Mouse (Mus musculus) adrenal gland (tissue): ENCODE measurements around the gene Hspa5.
"Not testable (repeated sequence)": the region's sequence is repeated elsewhere in the genome, so short reads cannot be mapped to it uniquely, and the experiment has no call there.

Experiments used
- intact Hi-C: fragments of 180-260 bp; cut with DNase I; formaldehyde crosslinking; loops from one replicate; pipeline ENCODE4 v1.15.1; 2025
- long read RNA-seq, 2 experiments: library from polyadenylated mRNA; unstranded; transcript quantifications; one replicate each; pipeline ENCODE4 v2.0.0; 2020; ENCODE audit warnings: borderline replicate concordance in 1 of 2; ENCODE audit not compliant: insufficient replicate concordance in 1 of 2

The Hspa5 gene
- long read RNA-seq, experiment 1, transcript Hspa5-202 (8 exons, 2,613 nt), result minor isoform, 106 of 833 reads
- long read RNA-seq, experiment 1, transcript Hspa5-201 (9 exons, 3,672 nt), result major isoform, 653 of 833 reads
- long read RNA-seq, experiment 1, partial matches to known transcripts, result 66 of 833 reads
- long read RNA-seq, experiment 1, other reads (novel, unspliced or antisense), result 5 of 833 reads
- long read RNA-seq, experiment 2, transcript Hspa5-201 (9 exons, 3,672 nt), result major isoform, 711 of 1,073 reads
- long read RNA-seq, experiment 2, transcript Hspa5-202 (8 exons, 2,613 nt), result minor isoform, 140 of 1,073 reads
- long read RNA-seq, experiment 2, partial matches to known transcripts, result 203 of 1,073 reads
- long read RNA-seq, experiment 2, other reads (novel, unspliced or antisense), result 17 of 1,073 reads

- intact Hi-C loops, result no loop called here
Observed at GRCm38 (mm10) chr2:34771368-34772226, at the start of gene Hspa5. TSS of gene Hspa5 (plus strand) at chr2:34771970.

GRCm38 (mm10) chr2:34725269-34725668, 46.5 kb upstream of the Hspa5 start:
- intact Hi-C loops, result loop anchor here (5.0 kb wide), 1 partner anchor 53 kb away; no protein-coding TSS in a partner anchor

- intact Hi-C loops, result loop anchor here (5.0 kb wide), 1 partner anchor 55 kb away; no protein-coding TSS in a partner anchor
Observed at GRCm38 (mm10) chr2:34727045-34727728, 44.6 kb upstream of the Hspa5 start.

DNA sequence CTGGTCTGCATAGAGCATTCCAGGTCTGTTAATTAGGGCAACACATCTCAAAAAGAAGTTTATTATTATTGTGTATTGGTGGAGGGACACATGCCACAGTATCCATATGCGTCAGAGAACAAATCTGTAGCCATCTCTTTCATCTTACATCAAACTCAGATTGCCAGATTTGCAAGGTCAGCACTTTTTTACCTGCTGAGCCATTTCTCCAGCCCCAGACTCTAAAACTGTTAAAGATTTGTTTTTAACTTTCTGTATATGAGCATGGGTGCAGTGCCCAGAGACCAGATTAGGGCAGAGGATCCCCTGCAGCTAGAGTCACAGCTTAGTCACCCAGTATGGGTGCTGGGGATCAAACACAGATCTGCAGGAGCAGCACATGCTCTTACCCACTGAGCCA, 35.1 kb upstream of the Hspa5 start:
- intact Hi-C loops, result no loop called here

DNA sequence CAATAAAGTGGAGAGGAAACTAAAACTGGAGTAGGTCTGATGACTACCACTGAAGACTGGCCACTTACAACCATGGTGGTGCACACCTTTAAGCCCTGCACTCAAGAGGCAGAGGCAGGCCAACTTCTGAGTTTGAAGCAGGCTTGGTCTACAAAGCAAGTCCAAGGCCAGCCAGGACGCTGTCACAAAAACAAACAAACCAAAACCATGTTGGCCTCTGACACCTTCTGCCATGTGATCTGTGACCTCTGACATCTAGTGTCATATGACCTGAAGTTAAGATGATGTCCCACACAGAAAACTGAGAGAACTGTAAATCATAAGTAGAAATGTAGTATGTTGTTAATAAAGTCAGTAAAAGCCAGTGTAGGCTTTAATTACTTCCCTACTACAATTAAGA, 33.9 kb upstream of the Hspa5 start:
- intact Hi-C loops, result no loop called here

- intact Hi-C loops, result no loop called here
Observed at GRCm38 (mm10) chr2:34739684-34740391, 31.9 kb upstream of the Hspa5 start.

DNA sequence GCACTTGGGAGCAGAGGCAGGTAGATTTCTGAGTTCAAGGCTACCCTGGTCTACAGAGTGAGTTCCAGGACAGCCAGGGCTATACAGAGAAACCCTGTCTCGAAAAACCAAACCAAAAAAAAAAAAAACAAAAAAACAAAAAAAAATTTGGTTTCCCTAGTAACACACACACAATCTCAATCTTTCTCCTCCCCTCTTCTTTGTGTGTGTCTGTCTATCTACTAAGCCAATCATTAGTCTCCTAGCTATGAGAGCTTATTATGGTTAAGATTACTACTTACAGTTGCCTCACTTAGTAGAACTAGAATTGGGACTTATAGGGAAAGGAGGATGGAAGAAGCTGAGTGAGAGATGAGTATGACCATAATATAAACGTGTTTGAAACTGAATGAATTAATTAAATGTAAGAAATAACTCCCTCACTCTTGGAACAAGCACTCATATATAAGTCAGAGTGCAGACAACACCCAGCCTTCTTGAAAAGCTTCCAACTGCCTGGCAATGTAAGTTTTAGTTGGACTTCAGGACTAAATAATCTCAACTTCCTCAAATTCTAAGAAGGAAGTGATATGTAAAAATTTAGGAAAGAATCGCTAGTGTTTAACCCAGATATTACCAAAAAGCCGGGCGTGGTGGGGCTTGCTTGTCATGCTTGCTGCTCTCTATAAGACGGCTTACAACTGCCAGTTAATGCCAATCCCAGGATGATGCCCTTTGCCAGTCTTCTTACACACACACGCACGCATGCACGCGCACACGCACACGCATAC, 30.2 kb upstream of the Hspa5 start:
- intact Hi-C loops, result no loop called here

GRCm38 (mm10) chr2:34742675-34743074, 29.1 kb upstream of the Hspa5 start:
- intact Hi-C loops, result no loop called here

GRCm38 (mm10) chr2:34744476-34744875, 27.3 kb upstream of the Hspa5 start:
- intact Hi-C loops, result no loop called here

DNA sequence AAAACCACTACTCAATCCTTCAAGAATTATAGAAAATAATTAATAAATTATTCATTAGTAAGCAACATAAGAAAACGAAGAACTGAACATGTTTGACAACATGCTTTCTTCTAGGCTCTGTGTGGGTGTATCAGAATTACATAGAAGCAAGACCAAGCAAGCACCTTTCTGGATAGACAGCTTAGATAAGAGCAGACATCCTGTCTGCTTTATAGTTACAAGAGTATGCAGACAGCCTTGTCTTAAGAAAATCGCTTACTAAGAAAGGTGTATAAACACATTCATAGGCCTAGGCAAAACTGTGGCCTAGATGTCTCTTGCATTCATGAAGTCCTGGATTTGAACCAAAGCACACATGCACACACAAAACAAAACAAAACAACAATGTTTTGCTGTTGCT, 26.1 kb upstream of the Hspa5 start:
- intact Hi-C loops, result no loop called here

GRCm38 (mm10) chr2:34748479-34748878, 23.3 kb upstream of the Hspa5 start:
- intact Hi-C loops, result no loop called here

DNA sequence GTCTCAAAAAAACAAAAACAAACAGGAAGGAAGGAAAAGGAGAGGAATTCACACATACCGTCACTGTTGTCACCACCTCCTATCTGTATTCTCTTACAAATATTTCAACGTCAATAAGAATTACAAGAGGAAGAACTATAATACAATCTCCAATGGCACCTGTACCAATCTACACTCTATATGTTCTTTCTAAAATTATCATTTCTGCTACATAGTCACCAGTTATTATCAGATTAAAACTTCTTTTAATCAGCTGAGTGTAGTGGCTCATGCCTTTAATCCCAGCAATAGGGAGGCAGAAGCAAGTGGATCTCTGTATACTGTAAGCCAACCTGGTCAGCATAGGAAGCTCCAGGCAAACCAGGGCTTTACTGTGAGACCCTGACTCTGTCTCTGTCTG, 21.5 kb upstream of the Hspa5 start:
- intact Hi-C loops, result no loop called here

DNA sequence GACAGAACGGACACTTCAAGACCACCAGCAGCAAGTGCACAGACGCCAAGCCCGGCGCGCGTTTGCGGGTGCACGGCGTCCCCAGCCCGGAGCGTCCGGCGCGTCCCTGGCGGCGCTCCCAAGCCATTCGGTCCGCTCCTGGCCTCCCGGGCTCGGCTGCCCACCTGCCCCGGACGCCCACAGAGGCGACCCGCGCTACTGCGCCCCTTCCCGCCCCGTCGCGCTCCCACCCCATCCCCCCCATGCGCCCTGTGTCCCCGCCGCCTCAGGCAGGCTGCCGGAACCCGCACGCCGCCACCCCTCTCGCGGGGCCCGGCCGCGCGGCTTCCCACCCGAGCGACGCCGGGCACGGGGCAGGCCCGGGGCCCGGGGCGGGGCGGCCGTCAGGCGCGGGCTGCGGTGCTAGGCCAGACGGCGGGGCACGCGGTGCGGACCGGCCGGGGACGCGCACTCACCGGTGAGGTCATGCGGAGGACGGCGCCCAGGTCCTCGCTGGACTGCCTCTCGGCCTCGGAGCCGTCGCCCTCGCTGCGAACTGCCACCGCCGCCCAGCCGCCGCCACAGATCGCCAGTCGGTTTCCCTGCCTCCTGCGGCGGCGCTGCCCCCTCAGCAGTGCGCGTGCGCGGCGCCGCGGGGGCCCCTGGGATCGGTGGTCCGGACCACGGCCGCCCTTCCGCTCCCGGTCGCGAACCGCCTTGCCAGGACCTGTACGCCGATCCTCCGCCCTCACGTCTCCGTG, 17.8 kb upstream of the Hspa5 start:
- intact Hi-C loops, result no loop called here

DNA sequence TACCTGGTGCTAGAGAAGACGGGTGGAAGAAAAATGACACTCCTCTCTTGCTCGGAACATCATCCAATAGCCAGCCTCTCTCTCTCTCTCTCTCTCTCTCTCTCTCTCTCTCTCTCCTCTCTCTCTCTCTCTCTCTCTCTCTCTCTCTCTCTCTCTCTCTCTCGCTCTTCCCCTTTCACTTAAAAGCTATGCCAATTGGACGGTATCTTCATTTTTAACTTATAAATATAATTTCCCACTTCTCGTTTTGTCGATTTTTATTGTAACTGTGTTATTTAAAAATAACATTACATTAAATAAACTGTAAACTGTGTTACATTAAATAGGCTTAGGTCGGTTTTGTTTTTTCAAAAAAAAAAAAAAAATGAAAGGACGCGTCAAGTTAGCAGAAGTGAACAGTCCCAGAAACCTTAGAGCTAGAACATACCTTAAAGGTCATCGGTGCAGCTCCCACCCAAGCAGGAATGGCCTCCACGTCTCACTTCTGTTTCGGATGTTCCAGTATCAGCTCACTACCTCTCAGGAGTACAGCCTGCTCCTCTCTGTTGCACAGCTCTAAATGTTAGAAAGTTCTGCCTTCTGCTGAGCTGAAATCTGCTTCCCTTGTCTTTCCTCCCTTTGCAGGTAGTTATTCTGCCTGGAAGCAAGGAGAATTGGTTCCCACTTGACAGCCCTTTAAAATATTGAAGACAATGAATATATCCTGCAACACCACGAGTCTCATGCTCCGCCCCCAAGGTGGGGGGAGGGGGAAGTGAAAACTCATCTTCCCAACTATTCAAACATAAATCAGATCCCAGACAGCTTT, 17.0 kb upstream of the Hspa5 start, which contains the start of gene Gapvd1:
Gene Gapvd1 (minus strand): TSS at position 682 of the 808 bp plus-strand sequence.
- intact Hi-C loops, result no loop called here

DNA sequence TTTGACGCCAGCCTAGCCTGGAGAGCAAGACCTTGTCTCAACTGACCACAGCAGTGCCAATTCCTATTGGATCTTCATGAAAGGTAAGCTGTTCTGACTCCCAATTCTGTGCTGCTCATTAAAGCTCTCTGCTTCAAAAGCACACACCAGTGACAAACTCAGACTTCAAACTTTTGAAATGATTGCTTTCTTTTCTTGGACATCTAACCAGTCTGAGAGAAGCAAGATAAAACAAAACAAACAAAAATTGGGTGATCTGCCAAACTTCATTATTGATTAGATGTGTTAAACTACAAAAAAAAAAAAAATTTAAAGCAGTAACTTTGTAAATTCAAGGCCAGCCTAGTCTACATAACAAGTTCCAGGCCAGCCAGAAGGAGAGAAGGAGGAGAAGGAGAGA, 14.4 kb upstream of the Hspa5 start:
- intact Hi-C loops, result no loop called here

- intact Hi-C loops, result not testable (repeated sequence)
Observed at GRCm38 (mm10) chr2:34761272-34761671, 10.5 kb upstream of the Hspa5 start.

DNA sequence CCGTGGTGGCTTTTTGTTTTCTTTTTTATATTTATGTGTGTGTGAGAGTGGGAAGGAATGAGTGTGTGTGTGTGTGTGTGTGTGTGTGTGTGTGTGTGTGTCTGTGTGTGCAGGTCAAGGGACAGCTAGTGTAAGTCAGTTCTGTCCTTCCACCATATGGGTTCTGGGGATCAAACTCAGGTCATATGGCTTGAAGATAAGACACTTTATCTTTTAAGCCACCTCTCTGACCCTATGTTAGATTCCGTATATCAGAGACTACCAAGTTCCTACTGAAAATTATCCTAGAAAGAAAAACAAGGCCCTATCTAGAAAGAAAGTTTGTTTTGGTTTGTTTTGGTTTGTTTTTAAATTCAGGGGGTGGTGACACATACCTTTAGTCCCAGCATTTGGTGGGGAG, 9.6 kb upstream of the Hspa5 start:
- intact Hi-C loops, result no loop called here

GRCm38 (mm10) chr2:34762872-34763271, 8.9 kb upstream of the Hspa5 start:
- intact Hi-C loops, result no loop called here

DNA sequence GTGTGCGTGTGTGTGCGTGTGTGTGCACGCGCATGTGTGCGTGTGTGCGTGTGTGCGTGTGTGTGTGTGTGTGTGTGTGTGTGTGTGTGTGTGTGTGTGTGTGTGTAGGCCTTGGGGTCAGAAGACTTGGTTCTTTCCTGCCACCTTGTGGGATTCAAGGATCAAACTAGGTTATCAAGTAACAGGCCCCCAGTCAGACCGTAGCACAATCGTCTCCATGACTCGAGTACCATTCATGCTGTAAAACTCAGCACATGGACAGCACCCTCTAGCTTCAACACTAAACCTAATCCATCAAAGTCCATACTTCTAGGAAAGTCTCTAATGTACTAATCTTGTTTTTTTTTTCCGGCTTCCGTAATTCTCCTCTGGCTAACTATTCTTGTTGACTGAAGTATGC, 7.0 kb upstream of the Hspa5 start:
- intact Hi-C loops, result no loop called here
